Mouse (Mus musculus) cerebellum, adult 2 months (tissue): ENCODE data around the gene BC052040. TPM values are rescaled to one million over a fixed set of nuclear protein-coding genes. Genes with fewer than 3 reads are reported as not detected.

Experiments
- DNase-seq, 2 experiments: peaks; one replicate each; pipeline ENCODE4 v3.0.0; 2021
- H3K27ac ChIP-seq: fragments of 200-500 bp; 2 replicates; pipeline ENCODE4 v1.5.1; 2012; ENCODE audit warnings: low read length, control low read depth, inconsistent platforms; ENCODE audit not compliant: insufficient read depth
- H3K27me3 ChIP-seq: fragments of 200-500 bp; 2 replicates; pipeline ENCODE4 v1.6.1; 2012; ENCODE audit warnings: inconsistent platforms, mild to moderate bottlenecking, low read length, moderate library complexity; ENCODE audit not compliant: control insufficient read depth, insufficient read depth
- H3K4me1 ChIP-seq: fragments of 200-500 bp; 2 replicates; pipeline ENCODE4 v1.6.1; 2011; ENCODE audit warnings: low read length; ENCODE audit not compliant: control insufficient read depth, insufficient read depth
- H3K4me3 ChIP-seq: fragments of 200-500 bp; replicated peaks from 2 replicates; pipeline ENCODE3; 2011; ENCODE audit warnings: mild to moderate bottlenecking, low read depth, low read length, control low read depth; ENCODE audit not compliant: insufficient read depth
- CTCF ChIP-seq: fragments of 200-500 bp; IDR thresholded peaks from 2 replicates; pipeline ENCODE4 v1.5.1; 2011; ENCODE audit warnings: low read depth, mild to moderate bottlenecking, control low read depth, low read length, moderate library complexity, borderline replicate concordance; ENCODE audit not compliant: insufficient read depth
- POLR2A ChIP-seq: fragments of 200-500 bp; IDR thresholded peaks from 2 replicates; pipeline ENCODE4 v1.6.1; 2011; ENCODE audit warnings: low read length, control low read depth, borderline replicate concordance; ENCODE audit not compliant: insufficient read depth
- WGBS: fragments of 180-500 bp; shearing (Covaris S2); methylation state at CpG from one replicate; pipeline ENCODE4 v1.1.7; 2018; 5-methylcytosine and 5-hydroxymethylcytosine counted together
- polyA plus RNA-seq: library from polyadenylated mRNA; depleted of rRNA; stranded (reverse); fragments of >200 nt; gene quantifications from 2 replicates; pipeline ENCODE4 v1.2.3, GENCODE M21; 2012; rRNA removed

Gene BC052040
- 6.4 and 7.4 TPM in 2 replicates for polyA plus RNA-seq

DNA sequence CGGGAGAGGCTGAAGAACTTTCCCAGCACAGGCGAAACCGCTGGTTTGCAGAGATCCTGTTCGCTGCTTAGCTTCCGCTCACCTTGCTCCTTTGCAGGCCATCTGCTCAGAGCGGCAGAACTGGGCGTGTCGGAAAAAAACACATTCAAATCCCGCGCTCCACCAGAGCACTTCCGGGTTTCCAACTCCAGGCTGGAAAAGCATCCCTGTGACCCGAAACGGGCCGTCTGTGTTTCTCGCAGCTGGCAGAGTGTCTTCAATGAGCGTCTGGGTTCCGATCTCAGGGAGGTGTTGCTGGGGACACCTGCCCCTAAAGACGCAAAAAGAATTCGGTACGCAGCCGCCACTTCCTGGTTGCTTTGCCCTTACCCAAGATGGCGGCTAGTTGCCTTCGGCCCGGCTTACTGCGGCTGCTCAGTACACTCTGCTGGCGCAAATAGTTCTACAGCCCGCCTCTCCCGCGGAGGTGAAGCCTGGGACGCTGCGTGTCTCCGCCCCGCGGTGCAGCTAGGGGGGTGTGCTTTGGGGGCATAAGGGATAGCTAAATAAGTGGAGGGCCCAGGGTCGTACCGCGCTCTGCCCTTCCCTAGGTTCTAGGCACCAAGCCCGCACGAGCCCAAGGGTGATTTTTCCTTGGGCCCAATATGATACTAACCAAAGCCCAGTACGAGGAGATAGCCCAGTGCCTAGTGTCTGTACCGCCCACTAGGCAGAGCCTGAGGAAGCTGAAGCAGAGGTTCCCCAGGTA lies at the start of gene BC052040:
TSS of gene BC052040 (plus strand) at position 476 of the 748 bp plus-strand sequence.
- DNase-seq, result peak; percentile 85 to 91
- under 1% methylated on average over 41 of the region's 41 CpGs for WGBS
- no peaks in the 10 kb centered on the region for H3K27me3 ChIP-seq
- TF ChIP-seq POLR2A (no peak), CTCF (no peak)
- 0 out of 2 replicates have a peak within 1 kb of the TSS, but pooled peaks have one; percentile 4 for H3K27ac ChIP-seq
- H3K4me1 ChIP-seq, result no peaks in the 10 kb centered on the region
- peak within 1 kb of the TSS; percentile 95 for H3K4me3 ChIP-seq

GRCm38 (mm10) chr2:115538009-115538690 lies 43.4 kb upstream of the BC052040 start:
- Histone ChIP-seq H3K27me3 (no peaks in the 10 kb centered on the region), H3K4me1 (no peaks in the 10 kb centered on the region), H3K27ac (no peak overlapping the region), H3K4me3 (no peak overlapping the region)
- WGBS, result 63% methylated on average over 13 of the region's 13 CpGs
- DNase-seq, result no peak
- TF ChIP-seq POLR2A (no peak), CTCF (no peak)

DNA sequence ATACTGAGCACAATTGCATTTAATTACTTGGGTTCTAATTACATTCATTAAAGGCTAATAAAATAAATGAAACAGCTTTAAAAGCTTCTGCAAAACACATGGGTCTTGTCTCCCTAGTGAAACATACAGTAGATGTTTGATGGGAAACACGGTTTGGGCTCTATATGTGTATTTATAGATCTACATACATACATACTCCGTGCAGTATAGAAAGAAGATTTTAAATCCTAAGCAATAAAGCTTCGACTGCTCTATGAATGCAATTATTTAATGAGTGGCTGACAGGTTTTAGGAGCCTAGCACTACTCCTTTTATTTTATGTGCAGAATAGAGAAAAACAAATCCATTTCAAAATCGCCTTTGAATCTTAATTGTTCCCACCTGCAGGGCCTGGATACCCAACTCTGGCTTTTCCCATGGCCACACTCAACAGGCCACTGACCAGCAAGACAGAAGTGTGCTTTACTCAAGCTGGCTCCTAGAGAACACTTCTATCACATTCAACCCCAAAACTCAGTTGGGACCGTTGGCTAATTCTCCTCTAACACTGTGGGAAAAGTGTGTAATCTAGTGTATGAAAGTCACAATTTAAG lies 42.7 kb upstream of the BC052040 start:
- Histone ChIP-seq H3K4me3 (no peak overlapping the region), H3K4me1 (no peaks in the 10 kb centered on the region), H3K27ac (no peak overlapping the region), H3K27me3 (no peaks in the 10 kb centered on the region)
- TF ChIP-seq CTCF (no peak), POLR2A (no peak)
- 76% methylated on average over 5 of the region's 5 CpGs for WGBS
- DNase-seq, result no peak

DNA sequence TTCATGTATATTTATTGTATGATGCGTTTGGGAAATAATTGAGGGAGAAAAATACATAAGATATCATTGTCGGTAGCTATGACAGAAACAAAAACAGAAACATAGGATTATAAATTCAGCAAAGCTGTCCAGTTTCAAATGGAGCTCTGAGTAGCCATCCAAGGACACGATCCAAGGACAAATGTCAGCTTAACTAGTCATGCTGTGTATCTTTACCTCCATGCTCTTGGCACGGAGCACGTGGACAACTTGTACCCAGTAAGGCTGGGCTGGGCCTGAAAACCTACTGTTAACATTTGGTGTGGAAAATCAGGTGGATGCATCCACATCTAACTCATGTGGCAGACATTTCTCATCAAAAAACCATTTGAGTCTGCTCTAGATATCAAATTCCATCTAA lies 41.8 kb upstream of the BC052040 start:
- WGBS, result 54% methylated on average over 5 of the region's 5 CpGs
- Histone ChIP-seq H3K27ac (no peak overlapping the region), H3K27me3 (no peaks in the 10 kb centered on the region), H3K4me1 (no peaks in the 10 kb centered on the region), H3K4me3 (no peak overlapping the region)
- TF ChIP-seq POLR2A (no peak), CTCF (no peak)
- no peak for DNase-seq

- TF ChIP-seq CTCF (no peak), POLR2A (no peak)
- H3K4me1 ChIP-seq, result no peaks in the 10 kb centered on the region
- no peaks in the 10 kb centered on the region for H3K27me3 ChIP-seq
- no peak for DNase-seq
- WGBS, result 80% methylated on average over 11 of the region's 11 CpGs
- H3K27ac ChIP-seq, result no peak overlapping the region
- no peak overlapping the region for H3K4me3 ChIP-seq
These were observed 39.0 kb upstream of the BC052040 start for GRCm38 (mm10) chr2:115542401-115543123.

GRCm38 (mm10) chr2:115543212-115543611 lies 38.3 kb upstream of the BC052040 start:
- WGBS, result 79% methylated on average over 4 of the region's 4 CpGs
- TF ChIP-seq POLR2A (no peak), CTCF (no peak)
- DNase-seq, result no peak
- no peak overlapping the region for H3K4me3 ChIP-seq
- H3K27me3 ChIP-seq, result no peaks in the 10 kb centered on the region
- no peak overlapping the region for H3K27ac ChIP-seq
- H3K4me1 ChIP-seq, result no peaks in the 10 kb centered on the region

- 89% methylated on average over 3 of the region's 3 CpGs for WGBS
- Histone ChIP-seq H3K27me3 (no peaks in the 10 kb centered on the region), H3K4me3 (no peak overlapping the region), H3K27ac (no peak overlapping the region), H3K4me1 (no peaks in the 10 kb centered on the region)
- no peak for TF ChIP-seq POLR2A
- no peak for TF ChIP-seq CTCF
- no peak for DNase-seq
These were observed 29.6 kb upstream of the BC052040 start for GRCm38 (mm10) chr2:115551901-115552300.
